Mouse (Mus musculus): ENCODE results near the gene Mtrex.

The Mtrex gene

DNA sequence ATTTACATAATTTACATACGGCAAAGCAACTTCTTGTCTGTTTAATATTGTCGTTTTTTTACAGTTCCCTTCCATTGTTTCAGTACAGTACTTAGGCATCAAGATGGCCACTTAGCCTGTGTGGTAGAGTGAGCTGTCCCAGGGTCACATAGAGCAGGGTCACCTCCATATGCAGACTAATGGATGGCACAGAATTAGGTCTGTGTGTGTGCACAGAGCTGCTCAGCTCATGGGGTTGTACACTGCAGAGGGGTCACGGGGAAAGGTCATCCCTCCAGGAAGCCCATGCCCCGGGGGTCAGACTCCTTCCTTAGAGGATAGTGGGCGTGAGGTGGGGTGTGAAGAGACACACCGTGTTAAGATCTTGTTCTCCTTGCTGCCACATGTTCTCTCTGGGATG lies 101.7 kb downstream of the Mtrex start:
- no peak for DNase-seq (ENCODE audit: low read depth)

DNA sequence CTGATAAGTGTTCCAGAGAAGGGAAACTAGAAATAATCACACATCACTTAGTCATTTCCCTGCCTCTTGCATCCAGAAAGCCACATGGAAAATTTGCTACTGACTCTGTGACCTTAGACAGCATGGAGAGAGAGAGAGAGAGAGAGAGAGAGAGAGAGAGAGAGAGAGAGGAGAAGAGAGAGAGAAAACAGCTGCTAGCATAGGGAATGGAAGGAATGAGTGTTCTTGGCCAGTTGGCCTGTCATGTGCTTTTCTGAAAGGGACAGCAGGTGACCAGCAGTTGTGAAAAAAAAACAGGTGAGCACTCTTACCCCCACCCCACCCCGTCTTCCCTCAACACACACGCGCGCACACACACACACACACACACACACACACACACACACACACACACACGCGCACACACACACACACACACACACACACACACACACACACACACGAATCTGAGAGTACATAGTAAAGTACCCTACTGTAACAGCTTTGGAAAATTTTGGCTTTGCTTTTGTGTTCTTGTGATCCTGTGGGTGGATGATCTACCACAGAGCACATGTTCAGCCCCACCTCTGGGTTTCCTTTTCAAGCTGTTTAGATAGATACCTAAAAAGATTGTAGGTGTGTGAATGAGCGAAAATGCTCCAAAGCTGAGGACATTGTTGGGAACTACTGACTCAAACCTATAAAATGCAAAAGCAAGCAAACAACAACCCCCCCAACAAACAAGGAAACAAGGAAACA lies 103.1 kb downstream of the Mtrex start:
- DNase-seq (ENCODE audit: low read depth): no peak

DNA sequence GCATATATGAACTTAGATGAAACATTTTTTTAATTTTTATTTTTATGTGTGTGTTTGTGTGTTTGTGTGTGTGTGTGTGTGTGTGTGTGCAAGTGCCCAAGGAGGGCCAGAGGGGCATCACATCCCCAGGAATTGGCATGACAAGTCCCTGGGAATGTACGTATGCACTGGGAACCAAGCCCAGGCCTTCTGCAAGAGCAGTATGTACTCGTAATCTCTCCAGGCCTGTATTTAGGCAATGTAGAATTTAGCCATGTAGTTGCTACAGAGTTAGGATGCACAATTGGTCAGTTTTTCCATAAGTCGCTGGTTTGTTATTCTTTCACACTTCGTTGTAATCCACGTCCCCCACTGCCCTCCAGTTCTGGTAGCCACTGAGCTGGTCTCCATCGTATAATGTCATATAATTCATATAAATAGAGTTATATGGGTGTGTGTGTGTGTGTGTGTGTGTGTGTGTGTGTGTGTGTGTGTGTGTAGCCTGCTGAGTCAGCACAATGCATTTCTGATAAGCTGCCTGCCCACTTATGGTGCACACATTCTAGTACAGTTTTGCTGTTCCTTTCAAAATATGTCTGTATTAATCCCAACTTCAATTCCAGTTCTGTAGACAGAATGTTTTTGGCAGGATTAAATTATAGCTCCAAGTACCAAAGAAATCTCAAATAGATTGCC lies 103.8 kb downstream of the Mtrex start:
- no peak for DNase-seq (ENCODE audit: low read depth)

DNA sequence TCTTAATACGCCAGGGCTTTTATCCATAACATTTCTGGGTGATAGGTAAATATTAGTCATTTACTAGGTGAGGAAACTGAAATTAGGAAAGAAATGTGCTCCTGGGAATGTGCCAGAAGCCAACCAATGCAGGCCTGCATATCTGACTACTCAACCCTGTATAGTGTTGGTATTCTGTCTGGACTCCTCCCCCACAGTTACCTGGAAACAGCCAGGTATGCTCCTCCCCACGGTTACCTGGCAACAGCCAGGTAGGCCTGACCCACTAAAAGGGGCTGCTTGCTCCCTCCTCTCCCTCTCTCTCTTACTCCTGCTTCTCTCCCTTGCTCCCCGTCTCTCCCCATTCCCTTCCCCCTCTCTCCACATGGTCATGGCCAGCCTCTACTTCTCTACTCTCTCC lies 104.8 kb downstream of the Mtrex start:
- DNase-seq (ENCODE audit: low read depth): no peak

DNA sequence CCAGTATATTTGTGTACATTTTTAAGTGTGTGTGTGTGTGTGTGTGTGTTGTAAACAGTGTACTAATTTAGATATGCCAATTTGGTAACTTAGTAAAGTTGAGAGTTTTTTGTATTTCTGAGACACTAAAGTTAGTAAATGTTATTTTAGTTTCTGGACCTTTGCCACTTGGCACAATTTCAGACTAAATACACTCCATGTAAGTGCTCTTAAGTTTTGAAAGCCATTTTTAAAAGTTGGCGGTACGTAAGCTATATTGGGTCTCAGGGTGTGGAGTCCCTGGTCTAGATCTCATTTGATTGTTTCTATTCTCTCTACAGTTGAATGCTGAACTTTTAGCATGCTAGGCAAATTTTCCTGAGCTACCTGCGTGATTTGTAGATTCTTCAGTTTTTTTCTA lies 109.1 kb downstream of the Mtrex start:
- no peak for DNase-seq (ENCODE audit: low read depth)
